Mouse (Mus musculus): ENCODE measurements around the gene Pnpla5. TPM values are rescaled to one million over a fixed set of nuclear protein-coding genes. Genes with fewer than 3 reads are reported as not detected.

Pnpla5 gene
- total RNA-seq, 2 experiments from 2014 or later: not detected

DNA sequence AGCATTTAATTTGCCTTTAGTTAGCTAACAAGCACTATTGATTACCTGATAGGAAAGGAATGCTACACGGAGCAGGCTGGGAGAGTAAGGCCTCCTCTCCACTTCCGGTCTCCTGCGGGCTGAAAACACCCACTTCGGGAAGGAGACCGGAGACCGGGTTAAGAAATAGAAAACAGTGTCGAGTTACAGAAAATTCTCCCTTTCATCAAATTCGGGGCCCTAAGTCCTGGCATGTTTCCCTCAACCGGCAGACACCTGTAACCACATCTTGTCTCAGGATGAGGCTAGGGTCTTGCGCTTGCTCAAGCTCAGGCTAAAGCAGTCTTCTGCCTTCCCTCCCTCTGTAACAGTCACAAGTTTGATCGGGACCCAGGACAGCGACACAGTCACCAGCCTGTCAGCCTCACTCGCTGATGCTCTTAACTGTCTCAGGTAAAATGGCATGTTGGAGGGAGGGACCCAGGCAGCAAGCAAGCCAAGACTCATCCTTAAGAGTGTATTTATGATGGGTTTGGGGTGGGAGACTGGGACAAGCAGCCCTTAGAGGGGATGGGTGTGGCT, 52.8 kb downstream of the Pnpla5 start:
- no peak for DNase-seq (ENCODE audit: low spot score in 2 of 2)

DNA sequence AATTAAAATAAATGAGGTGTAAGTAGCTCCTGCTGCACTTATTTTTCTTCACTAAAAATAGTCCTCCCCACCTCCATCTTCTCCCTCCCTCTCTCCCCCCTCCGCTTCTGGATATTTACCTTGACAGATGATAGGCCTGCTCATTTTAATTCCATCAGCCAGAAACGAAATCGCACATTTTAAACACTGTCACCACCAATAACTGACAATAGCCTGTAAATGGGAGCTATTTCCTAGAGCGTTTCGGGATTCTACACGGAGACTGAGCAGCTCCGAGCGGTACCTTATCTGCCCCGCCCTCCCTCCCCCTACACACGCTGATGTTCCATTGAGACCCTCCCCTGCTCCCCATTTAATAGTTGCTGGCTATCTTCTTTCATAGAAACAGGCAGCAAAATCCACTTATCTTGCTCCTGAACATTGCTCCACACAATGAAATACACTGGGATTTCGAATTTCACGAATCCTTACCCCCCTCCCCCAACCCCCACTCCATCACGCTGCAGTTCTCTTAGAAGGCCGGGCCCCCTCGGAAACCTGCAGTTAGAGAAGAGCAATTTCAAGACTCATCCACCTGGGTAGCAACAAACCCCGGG, 53.4 kb downstream of the Pnpla5 start:
- no peak for DNase-seq (ENCODE audit: low spot score in 2 of 2)

DNA sequence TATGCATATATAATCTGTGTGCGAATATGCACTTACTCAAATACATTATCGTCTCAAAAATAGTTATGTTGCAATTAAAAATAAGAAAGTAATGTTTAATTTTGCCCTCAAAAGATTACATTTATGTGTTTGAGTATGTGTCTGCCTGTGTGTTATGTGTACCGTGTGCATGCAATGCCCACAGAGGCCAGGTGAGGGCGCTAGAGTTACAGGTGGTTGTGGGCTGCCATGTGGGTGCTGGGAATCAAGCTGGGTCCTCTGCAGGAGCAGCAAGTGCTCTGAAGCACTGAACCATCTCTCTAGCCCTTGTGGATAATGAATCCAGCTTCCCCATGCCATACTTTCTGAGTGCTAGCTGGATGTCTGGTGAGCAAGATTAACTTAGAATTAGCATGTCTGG, 57.3 kb downstream of the Pnpla5 start:
- DNase-seq (ENCODE audit: low spot score in 2 of 2): no peak

DNA sequence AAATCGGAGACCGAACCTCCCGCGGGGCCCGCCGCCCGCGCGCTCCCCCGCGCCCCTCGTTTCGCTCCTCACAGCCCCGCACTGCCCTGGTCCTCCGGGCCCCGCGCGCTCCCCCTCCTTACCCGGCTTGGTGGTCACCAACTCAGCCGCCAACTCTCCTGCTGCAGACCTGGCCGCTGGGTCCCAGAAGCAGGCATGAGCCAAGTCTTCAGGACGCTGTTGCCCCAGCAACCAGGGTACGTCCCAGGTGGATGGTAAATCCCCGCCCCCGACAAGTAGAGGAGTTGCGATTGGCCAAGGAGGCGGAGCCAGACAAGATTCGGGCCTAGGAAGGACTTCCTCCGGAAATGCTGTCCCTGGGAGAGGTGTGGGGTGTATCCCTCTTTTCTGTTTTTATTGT, 57.8 kb downstream of the Pnpla5 start, which contains the start of gene Efcab6:
Gene Efcab6, minus strand, starts transcription at position 240 of the 400 bp plus-strand sequence.
- no peak for DNase-seq (ENCODE audit: low spot score in 2 of 2)

Small RNA genes within 50 kb of the gene (microRNA-seq; reads per million reads assigned to microRNA genes)
- not detected for gene Mir6392

Other genes with a start within 250 kb of the Pnpla5 start
- under 1 TPM in 1 of 2 experiments, not detected in 1; 0.34 TPM for gene Efcab6, start 57.8 kb downstream of the Pnpla5 start, total RNA-seq (2021)
- gene Sult4a1, start 17.4 kb downstream of the Pnpla5 start, total RNA-seq (2021): 1 to 10 TPM; 6.0 to 10.0 TPM
- 1 to 10 TPM; 4.0 to 5.5 TPM for gene Pnpla3, start 44.7 kb upstream of the Pnpla5 start, total RNA-seq (2021)
- 100 to 1,000 TPM; 159 to 160 TPM for gene Samm50, start 69.1 kb upstream of the Pnpla5 start, total RNA-seq (2021)
- 10 to 100 TPM; 44.6 to 45.9 TPM for gene Parvb, start 108.9 kb upstream of the Pnpla5 start, total RNA-seq (2021)
- 1 to 10 TPM; 4.3 to 5.9 TPM for gene Parvg, start 200.9 kb upstream of the Pnpla5 start, total RNA-seq (2021)

Data from adrenal gland, postnatal 4 days (tissue).